Mouse (Mus musculus) heart, postnatal 0 days (tissue): Measurements from ENCODE around the gene Skil.

Experiments
- CTCF ChIP-seq: IDR thresholded peaks from 2 replicates; pipeline ENCODE4 v1.5.1; 2016; ENCODE audit warnings: antibody characterized with exemption, control low read depth, low read depth
- EP300 ChIP-seq: IDR thresholded peaks from 2 replicates; pipeline ENCODE4 v1.6.1; 2016; ENCODE audit warnings: antibody characterized with exemption, low read depth

- TF ChIP-seq CTCF (no peak), EP300 (no peak)
Observed at GRCm38 (mm10) chr3:31060745-31061102, 34.1 kb upstream of the Skil start.
